Mouse (Mus musculus) inflammation-experienced regulatory T-cells (primary cell): ENCODE measurements around the gene Bcorl1. TPM values are rescaled to one million over a fixed set of nuclear protein-coding genes. Genes with fewer than 3 reads are reported as not detected.

ENCODE experiments used
- polyA plus RNA-seq, 2 experiments: library from polyadenylated mRNA; unstranded; fragments of 100-300 nt; shearing (Covaris generic); gene quantifications; one replicate each; pipeline ENCODE4 v1.2.1; 2017

The Bcorl1 gene
- polyA plus RNA-seq, result 1 to 10 TPM; 1.7 to 1.8 TPM

GRCm38 (mm10) chrX:48341141-48341540 lies at the start of gene Bcorl1:
Gene Bcorl1, plus strand, starts transcription at chrX:48341358.

Other genes starting within 250 kb of the Bcorl1 start
- 1 to 10 TPM in 1 of 2 experiments, under 1 TPM in 1; 0.61 to 1.1 TPM for gene Xpnpep2, start 232.6 kb upstream of the Bcorl1 start, polyA plus RNA-seq
- 100 to 1,000 TPM; 386 to 431 TPM for gene Sash3, start 194.9 kb upstream of the Bcorl1 start, polyA plus RNA-seq
- 10 to 100 TPM; 22.6 to 34.2 TPM for gene Zdhhc9, start 132.5 kb upstream of the Bcorl1 start, polyA plus RNA-seq
- 10 to 100 TPM; 20.8 to 23.3 TPM for gene Utp14a, start 84.5 kb upstream of the Bcorl1 start, polyA plus RNA-seq
- 10 to 100 TPM; 71.8 to 79.2 TPM for gene Elf4, start 121.8 kb downstream of the Bcorl1 start, polyA plus RNA-seq
- 10 to 100 TPM; 37.4 to 41.3 TPM for gene Aifm1, start 172.2 kb downstream of the Bcorl1 start, polyA plus RNA-seq
- gene Rab33a, start 177.9 kb downstream of the Bcorl1 start, polyA plus RNA-seq, result 1 to 10 TPM in 1 of 2 experiments, under 1 TPM in 1; 0.23 to 1.3 TPM